In the genomic region with DNA sequence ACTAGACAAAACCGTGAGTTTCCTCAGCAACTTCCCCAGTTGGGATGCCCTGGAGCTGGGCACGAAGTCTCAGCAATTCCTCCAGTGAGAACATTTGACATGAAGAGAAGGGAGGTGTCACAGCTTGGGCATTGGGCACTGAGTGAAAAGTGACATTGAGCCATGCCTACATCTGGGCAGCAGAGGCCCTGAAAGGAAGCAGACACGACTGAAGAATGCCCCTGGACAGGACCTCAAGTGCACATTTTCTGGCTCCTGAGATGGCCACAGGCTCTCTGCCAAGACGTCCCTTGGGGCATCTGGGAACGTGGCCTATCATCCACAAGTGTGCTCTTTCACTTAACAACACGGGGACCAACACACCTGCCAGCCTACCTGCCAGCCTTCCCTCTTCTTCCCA, we compare ENCODE assay signal across 8 mouse cellular contexts. TPM values are rescaled to one million over a fixed set of nuclear protein-coding genes. Genes with fewer than 3 reads are reported as not detected.
A peak's percentile ranks its signal among the peaks of the same experiment; 100 is the strongest.
DNase-seq lines count a peak whose midpoint lies in the region; ATAC-seq and TF ChIP-seq lines count a peak whose summit lies in the region.

No protein-coding gene starts in this region.

- no peaks in the 10 kb centered on the region for H3K9me3 ChIP-seq in hindbrain, embryonic 12.5 days (replicated peaks)
- H3K9me3 ChIP-seq in lung, postnatal 0 days (ENCODE audit: low read length), result no peaks in the 10 kb centered on the region

- intact Hi-C loops in gastrocnemius, adult 2 months (cut with DNase I), result no loop called here

- H3K4me3 ChIP-seq in gastrocnemius, adult 2 months, result peak overlapping the region; percentile 87
- H3K4me3 ChIP-seq in bone marrow macrophage, adult 2 months (ENCODE audit: insufficient read depth, low read length), result peak overlapping the region; percentile 69
- peak overlapping the region; percentile 96; the same call in 1 of the 2 replicates for H3K4me3 ChIP-seq in hindbrain, embryonic 12.5 days
- H3K4me3 ChIP-seq in lung, postnatal 0 days (ENCODE audit: low read depth, low read length), result peak overlapping the region; percentile 98

- no peak for TF ChIP-seq CTCF in gastrocnemius, adult 2 months (IDR thresholded peaks at IDR 0.05)
- TF ChIP-seq CTCF in bone marrow macrophage, adult 2 months (IDR thresholded peaks at IDR 0.05; ENCODE audit: low read depth, low read length), result no peak
- no peak for TF ChIP-seq CTCF in lung, postnatal 0 days (IDR thresholded peaks at IDR 0.05)

- no peaks in the 10 kb centered on the region for H3K36me3 ChIP-seq in hindbrain, embryonic 12.5 days
- no peaks in the 10 kb centered on the region for H3K36me3 ChIP-seq in lung, postnatal 0 days (ENCODE audit: insufficient read depth, low read length)

- peaks cover 18% of the 10 kb centered on the region for H3K4me1 ChIP-seq in bone marrow macrophage, adult 2 months (ENCODE audit: control insufficient read depth, insufficient read depth, low read length)
- H3K4me1 ChIP-seq in hindbrain, embryonic 12.5 days, result peaks cover 18% of the 10 kb centered on the region
- peaks cover 13% of the 10 kb centered on the region; the same call in 1 of the 2 replicates for H3K4me1 ChIP-seq in lung, postnatal 0 days (ENCODE audit: insufficient read depth, low read depth, low read length)

- ATAC-seq in hindbrain, embryonic 12.5 days (ENCODE audit: low FRiP score), result no peak
- ATAC-seq in lung, postnatal 0 days, result no peak

- peak overlapping the region; percentile 98 for H3K27ac ChIP-seq in gastrocnemius, adult 2 months
- H3K27ac ChIP-seq in bone marrow macrophage, adult 2 months (ENCODE audit: insufficient read depth, low read depth, low read length), result no peak overlapping the region
- no peak overlapping the region for H3K27ac ChIP-seq in hindbrain, embryonic 12.5 days
- peak overlapping the region; percentile 79 for H3K27ac ChIP-seq in lung, postnatal 0 days (ENCODE audit: low read length)

- H3K9ac ChIP-seq in hindbrain, embryonic 12.5 days, result no peak overlapping the region
- H3K9ac ChIP-seq in lung, postnatal 0 days (replicated peaks; ENCODE audit: low read depth), result no peak overlapping the region

- DNase-seq in gastrocnemius, adult 2 months, result peak; percentile 31
- DNase-seq in gastrocnemius, postnatal 4 days (ENCODE audit: low spot score in 2 of 2), result no peak
- DNase-seq in lung, postnatal 0 days (ENCODE audit: low spot score), result peak; percentile 38
- DNase-seq in yolk sac, embryonic 10.5 days (ENCODE audit: low spot score), result no peak
- no peak for DNase-seq in spleen, postnatal 36 days (ENCODE audit: low spot score in 2 of 2)
- no peak for DNase-seq in adrenal gland, adult 2 months

- TF ChIP-seq EP300 in lung, postnatal 0 days (IDR thresholded peaks at IDR 0.05), result no peak

- TF ChIP-seq POLR2A in bone marrow macrophage, adult 2 months (IDR thresholded peaks at IDR 0.05; ENCODE audit: borderline replicate concordance, low read depth, low read length), result no peak

- H3K4me2 ChIP-seq in hindbrain, embryonic 12.5 days (replicated peaks), result peak overlapping the region; percentile 87
- peak overlapping the region; percentile 93 for H3K4me2 ChIP-seq in lung, postnatal 0 days (replicated peaks; ENCODE audit: low read depth, low read length)

- H3K27me3 ChIP-seq in hindbrain, embryonic 12.5 days, result 0 out of 2 replicates have a peak, but pooled peaks cover 5% of the 10 kb centered on the region
- no peaks in the 10 kb centered on the region for H3K27me3 ChIP-seq in lung, postnatal 0 days (replicated peaks; ENCODE audit: insufficient read depth, low read length)

- 53% methylated on average over 6 of the region's 6 CpGs for WGBS in hindbrain, embryonic 12.5 days
- 22% methylated on average over 6 of the region's 6 CpGs for WGBS in lung, postnatal 0 days

RNA-seq across cellular contexts. Expression of a gene that starts 1.0 kb away (rescaled TPM):
- total RNA-seq in gastrocnemius, adult 2 months (2021), result 10 to 100 TPM; 32.7 to 36.8 TPM
- 10 to 100 TPM; 42.7 to 45.7 TPM for total RNA-seq in gastrocnemius, postnatal 4 days (2021)
- 29.4 and 35.7 TPM in 2 replicates for polyA plus RNA-seq in bone marrow macrophage, adult 2 months (2012; ENCODE audit: insufficient read depth, insufficient read length, missing spikeins)
- 34.4 and 35.5 TPM in 2 replicates for polyA plus RNA-seq in hindbrain, embryonic 12.5 days (2016; fragmentation: Nextera tagmentation; extraction: Ambion mirVana)
- polyA plus RNA-seq in lung, postnatal 0 days (2015; fragmentation: Nextera tagmentation; extraction: Ambion mirVana), result 9.0 and 10.4 TPM in 2 replicates
- 10 to 100 TPM; 56.7 to 67.2 TPM for total RNA-seq in adrenal gland, adult 2 months (2021)
- 267 and 295 TPM in 2 replicates for polyA plus RNA-seq in adrenal gland, adult 2 months (2012; rRNA removed)

Comparison
In these comparisons a context has a peak if more than half of its experiments do, and no peak if none do; other contexts are left out.
1. DNase-seq: peak in gastrocnemius, adult 2 months (single experiment) and lung, postnatal 0 days (single experiment); none in gastrocnemius, postnatal 4 days (0 of 2), yolk sac, embryonic 10.5 days (single experiment), spleen, postnatal 36 days (0 of 2) and adrenal gland, adult 2 months (single experiment).
2. H3K27ac ChIP-seq: peak in gastrocnemius, adult 2 months (single experiment) and lung, postnatal 0 days (single experiment); none in bone marrow macrophage, adult 2 months (single experiment) and hindbrain, embryonic 12.5 days (single experiment).
3. Peak in every context shown above with its lines, with median percentiles within 50 percentile points of each other: H3K4me3 ChIP-seq.